Mouse (Mus musculus) ZHBTc4 (cell line): ENCODE measurements at regions not wholly inside any gene's neighbourhood (a gene's known extent, or its start where the extent isn't known, plus 50 kb on each side); places are given as distances from the start of the nearest gene placed in this dataset.

Experiments used
- DNase-seq: peaks from one replicate; pipeline ENCODE4 v3.0.0-alpha.2; 2011; ENCODE audit warnings: low read depth, low spot score

DNA sequence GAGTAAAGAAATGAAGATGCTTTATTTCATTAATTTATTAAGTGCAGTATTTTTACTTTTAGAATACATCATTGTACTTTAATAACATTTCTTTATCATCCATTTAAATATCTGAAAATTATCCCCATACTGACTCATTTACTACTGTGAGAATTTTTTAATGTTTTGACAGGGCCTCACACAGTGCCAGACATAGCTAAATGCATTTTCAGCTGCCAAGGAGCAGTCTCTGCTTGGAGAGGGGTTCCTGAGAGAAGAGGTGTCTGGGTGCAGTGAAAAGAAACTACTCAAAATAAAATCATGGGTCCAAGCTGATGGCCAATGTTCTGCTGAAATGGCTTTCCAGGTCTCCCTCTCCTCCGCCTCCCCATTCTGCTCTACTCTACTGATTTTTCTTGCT lies 1116.3 kb upstream of the Ppp6c start:
- no peak for DNase-seq

DNA sequence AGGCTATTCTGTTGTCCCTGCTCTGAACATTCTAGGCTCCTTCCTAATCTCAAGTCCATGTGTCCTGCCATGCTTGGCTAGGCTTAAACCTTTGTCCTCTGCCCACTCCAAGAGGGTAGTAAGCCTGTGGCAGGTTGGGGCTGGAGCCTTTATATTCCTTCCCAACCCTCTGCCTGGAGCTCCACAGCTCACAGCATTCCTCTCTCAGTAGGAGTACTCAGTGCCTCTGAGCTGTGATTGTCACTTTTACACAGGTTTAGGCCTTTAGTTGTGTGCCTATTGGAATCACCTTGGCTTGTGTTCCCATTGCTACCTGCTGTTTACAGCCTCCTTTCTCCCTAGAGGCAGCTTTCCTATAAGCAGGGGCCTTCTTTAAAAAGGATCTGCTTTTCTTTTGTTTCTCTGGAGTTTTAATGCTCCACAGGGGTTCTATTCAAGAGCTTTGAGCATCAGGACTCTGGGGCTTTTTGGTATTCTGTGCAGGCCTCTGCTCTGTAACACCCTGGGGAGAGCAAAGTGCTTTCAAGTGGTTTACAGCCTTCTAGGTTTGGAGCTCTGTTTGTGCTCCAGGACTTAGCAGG lies 1106.1 kb upstream of the Ppp6c start:
- peak; percentile 82 for DNase-seq

DNA sequence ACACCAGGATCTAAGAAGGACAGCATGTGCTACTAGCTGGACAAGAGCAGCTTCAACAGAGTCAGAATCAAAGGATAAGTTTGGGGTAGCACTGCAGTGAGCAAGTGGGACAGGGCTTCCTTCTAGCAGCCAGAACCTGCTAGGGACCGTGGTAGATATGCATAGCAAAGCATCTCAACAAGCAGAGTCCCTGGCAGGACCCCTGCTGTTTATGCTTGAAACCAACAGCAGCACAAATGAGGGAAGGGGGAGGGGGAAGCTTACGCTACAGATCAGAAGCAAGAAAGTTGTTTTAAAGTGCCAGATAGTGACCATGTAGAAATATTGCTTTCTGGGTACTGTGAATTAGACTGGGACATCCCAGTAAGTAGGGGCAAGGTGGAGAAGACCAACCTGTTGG lies 1095.3 kb upstream of the Ppp6c start:
- peak; percentile 56 for DNase-seq

DNA sequence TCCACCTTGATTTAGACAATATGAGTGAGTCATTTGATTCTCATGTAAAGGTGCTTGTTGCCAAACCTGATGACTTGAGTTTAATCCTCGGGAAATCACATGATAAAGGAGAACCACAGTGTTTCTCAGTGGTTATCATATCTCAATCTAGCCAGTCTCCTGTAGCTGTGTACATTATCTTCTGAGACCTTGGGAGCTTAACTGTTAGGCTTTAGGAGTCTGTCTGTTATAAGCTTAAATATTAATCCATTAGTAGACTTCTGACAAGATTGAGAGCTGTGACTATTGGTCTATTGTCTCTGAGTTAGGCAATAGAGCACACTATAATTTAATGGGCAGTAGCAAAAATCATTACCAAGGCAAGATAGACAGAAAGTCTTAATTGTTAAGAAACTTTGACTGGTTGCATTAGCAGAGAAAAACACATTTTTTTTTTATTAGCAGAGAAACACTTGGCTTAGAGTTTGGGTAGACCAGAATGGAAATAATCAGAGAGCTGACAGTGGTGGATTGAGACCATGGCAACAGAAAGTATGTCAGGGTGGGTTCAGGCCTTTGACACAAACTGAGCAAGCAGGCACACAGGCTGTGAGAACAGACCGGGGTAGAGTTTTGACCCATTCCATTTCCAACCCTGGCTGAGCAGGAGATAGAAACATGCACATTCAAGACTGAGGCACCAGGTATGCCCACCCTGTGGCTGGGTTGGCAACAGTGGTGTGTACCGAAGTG lies 1094.6 kb upstream of the Ppp6c start:
- no peak for DNase-seq
